Mouse (Mus musculus) forebrain, embryonic 15.5 days (tissue): ENCODE measurements around the gene B4galt4. TPM values are rescaled to one million over a fixed set of nuclear protein-coding genes. Genes with fewer than 3 reads are reported as not detected.
"Not testable (repeated sequence)": the region's sequence is repeated elsewhere in the genome, so short reads cannot be mapped to it uniquely, and the experiment has no call there.

ENCODE experiments used
- ATAC-seq: fragments of 200-750 bp; cut with Nextera tagmentation; replicated peaks from 2 replicates; pipeline ENCODE4 v1.8.0; 2017; ENCODE audit warnings: mild to moderate bottlenecking, moderate TSS enrichment, moderate library complexity
- H3K27ac ChIP-seq: fragments of 300-500 bp; sonication (generic); replicated peaks from 2 replicates; pipeline ENCODE4 v1.5.1; 2015; ENCODE audit warnings: mild to moderate bottlenecking, inconsistent platforms
- H3K27me3 ChIP-seq: fragments of 300-500 bp; sonication (generic); 2 replicates; pipeline ENCODE4 v1.6.1; 2015; ENCODE audit warnings: inconsistent platforms
- H3K36me3 ChIP-seq: fragments of 300-500 bp; sonication (generic); 2 replicates; pipeline ENCODE4 v1.6.1; 2015; ENCODE audit warnings: mild to moderate bottlenecking, inconsistent platforms
- H3K4me1 ChIP-seq: fragments of 300-500 bp; sonication (generic); 2 replicates; pipeline ENCODE4 v1.6.1; 2015; ENCODE audit warnings: inconsistent platforms
- H3K4me2 ChIP-seq: fragments of 300-500 bp; sonication (generic); replicated peaks from 2 replicates; pipeline ENCODE4 v1.6.1; 2015; ENCODE audit warnings: mild to moderate bottlenecking, inconsistent platforms
- H3K4me3 ChIP-seq: fragments of 300-500 bp; sonication (generic); 2 replicates; pipeline ENCODE4 v1.5.1; 2015; ENCODE audit warnings: mild to moderate bottlenecking, inconsistent platforms
- H3K9ac ChIP-seq: fragments of 300-500 bp; sonication (generic); replicated peaks from 2 replicates; pipeline ENCODE4 v1.6.1; 2015; ENCODE audit warnings: mild to moderate bottlenecking, inconsistent platforms
- H3K9me3 ChIP-seq: fragments of 300-500 bp; sonication (generic); 2 replicates; pipeline ENCODE4 v1.6.1; 2016; ENCODE audit warnings: inconsistent platforms
- WGBS: fragments of 180-500 bp; shearing (Covaris S2); methylation state at CpG from one replicate; pipeline ENCODE4 v1.1.7; 2015; ENCODE audit warnings: mixed read lengths; 5-methylcytosine and 5-hydroxymethylcytosine counted together
- polyA plus RNA-seq: library from polyadenylated mRNA; unstranded; fragments of >200 nt; fragmentation: Nextera tagmentation; extraction: Ambion mirVana; gene quantifications from 2 replicates; pipeline ENCODE4 v1.2.1, GENCODE M21; 2015

B4galt4 gene
- polyA plus RNA-seq, 1 experiment from 2014 or later: 27.4 TPM

DNA sequence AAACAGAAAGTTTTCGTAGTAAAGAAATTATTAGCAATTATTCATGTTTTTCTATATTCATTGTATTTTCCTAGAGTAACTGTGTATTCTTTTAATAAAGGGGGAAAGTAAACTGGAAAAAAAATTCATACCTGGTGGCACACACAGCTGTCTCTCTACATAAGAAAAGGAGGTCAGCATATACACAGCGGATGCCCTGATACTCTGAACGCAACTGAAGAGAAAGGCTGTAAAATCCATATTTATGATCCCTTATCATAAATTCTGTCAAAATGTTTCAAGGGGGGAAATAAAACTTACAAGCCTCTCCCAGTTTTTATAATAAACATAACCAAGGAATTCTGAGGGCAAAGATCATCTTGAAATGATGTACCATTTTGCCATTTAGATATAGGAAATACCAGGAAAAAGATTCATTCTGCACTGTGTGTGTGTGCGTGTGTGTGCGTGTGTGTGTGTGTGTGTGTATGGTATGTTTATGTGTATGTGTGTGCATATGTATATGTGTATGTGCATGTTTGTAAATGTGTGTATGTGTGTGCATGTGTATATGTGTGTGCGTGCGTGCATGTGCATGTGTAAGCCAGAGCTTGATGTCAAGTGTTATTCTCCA lies 39.0 kb downstream of the B4galt4 start:
- Histone ChIP-seq H3K4me3 (no peak overlapping the region), H3K9ac (no peak overlapping the region), H3K9me3 (no peaks in the 10 kb centered on the region), H3K36me3 (no peaks in the 10 kb centered on the region), H3K27ac (no peak overlapping the region), H3K4me2 (no peak overlapping the region), H3K27me3 (no peaks in the 10 kb centered on the region), H3K4me1 (no peaks in the 10 kb centered on the region)
- WGBS: 95% methylated on average over 7 of the region's 7 CpGs
- no peak for ATAC-seq

GRCm38 (mm10) chr16:38781946-38782345 lies 39.9 kb downstream of the B4galt4 start:
- Histone ChIP-seq H3K27ac (no peak overlapping the region), H3K36me3 (no peaks in the 10 kb centered on the region), H3K4me3 (no peak overlapping the region), H3K27me3 (no peaks in the 10 kb centered on the region), H3K9me3 (no peaks in the 10 kb centered on the region), H3K9ac (no peak overlapping the region), H3K4me2 (no peak overlapping the region), H3K4me1 (no peaks in the 10 kb centered on the region)
- no peak for ATAC-seq
- WGBS: 74% methylated on average over 2 of the region's 2 CpGs

- no peaks in the 10 kb centered on the region for H3K27me3 ChIP-seq
- H3K9ac ChIP-seq: no peak overlapping the region
- H3K4me2 ChIP-seq: no peak overlapping the region
- H3K27ac ChIP-seq: no peak overlapping the region
- H3K9me3 ChIP-seq: no peaks in the 10 kb centered on the region
- WGBS: 58% methylated on average over 2 of the region's 2 CpGs
- H3K4me3 ChIP-seq: no peak overlapping the region
- no peaks in the 10 kb centered on the region for H3K4me1 ChIP-seq
- ATAC-seq: no peak
- H3K36me3 ChIP-seq: no peaks in the 10 kb centered on the region
Measured at GRCm38 (mm10) chr16:38782524-38783067, 40.5 kb downstream of the B4galt4 start.

- 88% methylated on average over 7 of the region's 7 CpGs for WGBS
- Histone ChIP-seq H3K27me3 (no peaks in the 10 kb centered on the region), H3K9ac (no peak overlapping the region), H3K4me2 (no peak overlapping the region), H3K4me1 (no peaks in the 10 kb centered on the region), H3K36me3 (no peaks in the 10 kb centered on the region), H3K4me3 (no peak overlapping the region), H3K9me3 (no peaks in the 10 kb centered on the region), H3K27ac (no peak overlapping the region)
- no peak for ATAC-seq
Measured at GRCm38 (mm10) chr16:38785301-38785700, 43.2 kb downstream of the B4galt4 start.

GRCm38 (mm10) chr16:38789016-38789415 lies 47.0 kb downstream of the B4galt4 start:
- no peak overlapping the region for H3K9ac ChIP-seq
- no peak overlapping the region for H3K27ac ChIP-seq
- H3K4me1 ChIP-seq: no peaks in the 10 kb centered on the region
- 78% methylated on average over 2 of the region's 2 CpGs for WGBS
- H3K4me2 ChIP-seq: no peak overlapping the region
- H3K27me3 ChIP-seq: no peaks in the 10 kb centered on the region
- no peaks in the 10 kb centered on the region for H3K9me3 ChIP-seq
- no peaks in the 10 kb centered on the region for H3K36me3 ChIP-seq
- no peak for ATAC-seq
- H3K4me3 ChIP-seq: no peak overlapping the region

- Histone ChIP-seq H3K4me3 (no peak overlapping the region), H3K36me3 (no peaks in the 10 kb centered on the region), H3K9me3 (no peaks in the 10 kb centered on the region), H3K27ac (no peak overlapping the region), H3K27me3 (no peaks in the 10 kb centered on the region), H3K9ac (no peak overlapping the region), H3K4me1 (no peaks in the 10 kb centered on the region), H3K4me2 (no peak overlapping the region)
- WGBS: 92% methylated on average over 3 of the region's 3 CpGs
- ATAC-seq: no peak
Measured at GRCm38 (mm10) chr16:38789966-38790365, 47.9 kb downstream of the B4galt4 start.

DNA sequence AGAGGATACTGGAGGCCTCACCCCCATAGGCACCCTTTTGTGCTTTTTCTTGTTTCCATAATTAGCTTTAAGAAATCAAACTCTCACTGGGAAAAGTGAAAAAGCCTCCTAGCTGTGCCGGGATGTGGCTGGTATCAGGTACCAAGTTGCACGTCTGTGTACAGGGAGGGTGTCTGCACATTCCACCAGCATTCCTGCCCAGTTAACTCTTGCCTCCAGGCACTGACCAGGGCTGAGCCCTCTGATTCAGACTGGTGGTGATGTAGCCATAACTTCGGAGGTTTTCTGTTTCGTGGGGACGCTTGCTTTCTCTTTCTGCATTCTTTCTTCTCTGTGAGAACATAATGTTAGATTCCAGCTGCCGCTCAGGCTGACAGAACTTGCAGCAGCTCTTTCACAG lies 51.1 kb downstream of the B4galt4 start:
- 76% methylated on average over 6 of the region's 6 CpGs for WGBS
- H3K4me1 ChIP-seq: no peaks in the 10 kb centered on the region
- no peak overlapping the region for H3K4me3 ChIP-seq
- no peak overlapping the region for H3K9ac ChIP-seq
- ATAC-seq: no peak
- H3K9me3 ChIP-seq: no peaks in the 10 kb centered on the region
- H3K36me3 ChIP-seq: no peaks in the 10 kb centered on the region
- H3K4me2 ChIP-seq: no peak overlapping the region
- H3K27me3 ChIP-seq: no peaks in the 10 kb centered on the region
- no peak overlapping the region for H3K27ac ChIP-seq

DNA sequence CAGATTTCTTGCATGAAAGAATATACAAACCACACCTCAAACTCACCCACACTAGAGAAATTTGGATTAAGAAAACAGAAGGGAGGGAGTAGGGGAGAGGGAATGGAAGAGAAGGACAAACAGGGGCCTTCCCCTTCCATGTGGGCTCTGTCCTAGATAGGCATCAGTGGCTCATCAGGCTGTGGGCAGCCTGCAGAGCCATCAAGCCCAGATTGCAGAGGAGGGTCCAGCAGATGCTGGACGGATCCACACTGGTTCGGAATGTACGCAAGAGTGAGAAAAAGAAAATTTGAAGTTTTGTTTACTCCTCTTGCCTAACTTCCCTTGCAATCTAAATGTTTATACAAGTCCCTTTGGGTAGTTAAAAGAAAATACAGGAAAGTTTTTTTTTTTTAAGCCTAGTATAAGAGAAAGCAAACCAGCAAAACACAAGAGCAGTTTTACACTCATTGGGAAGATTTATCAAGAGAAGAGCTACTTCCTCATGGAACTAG lies 56.9 kb downstream of the B4galt4 start:
- no peak overlapping the region for H3K4me2 ChIP-seq
- no peak overlapping the region for H3K4me3 ChIP-seq
- H3K9ac ChIP-seq: no peak overlapping the region
- H3K4me1 ChIP-seq: no peaks in the 10 kb centered on the region
- H3K27ac ChIP-seq: no peak overlapping the region
- 86% methylated on average over 3 of the region's 3 CpGs for WGBS
- ATAC-seq: no peak
- no peaks in the 10 kb centered on the region for H3K36me3 ChIP-seq
- no peaks in the 10 kb centered on the region for H3K27me3 ChIP-seq
- H3K9me3 ChIP-seq: no peaks in the 10 kb centered on the region

DNA sequence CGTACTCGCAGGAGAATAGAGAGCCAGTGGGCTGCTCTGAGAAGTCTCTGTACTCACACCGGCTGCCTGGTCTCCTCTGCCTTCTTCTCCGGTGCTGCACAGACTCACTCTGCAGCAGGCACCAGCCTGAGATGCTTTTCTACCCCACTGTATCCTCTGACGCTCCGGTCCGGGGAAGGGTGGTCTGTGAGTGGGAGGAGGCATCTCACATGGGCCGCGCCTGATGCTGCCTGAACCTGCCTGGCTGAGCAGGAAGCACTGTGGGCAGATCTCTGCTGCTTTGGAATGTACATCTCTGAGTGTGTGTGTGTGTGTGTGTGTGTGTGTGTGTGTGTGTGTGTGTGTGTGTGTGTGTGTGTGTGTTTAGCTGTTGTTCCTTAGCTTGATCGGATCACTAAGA lies 58.0 kb downstream of the B4galt4 start, which contains the start of gene Upk1b:
Gene Upk1b (minus strand): TSS at position 238 of the 400 bp plus-strand sequence.
- Histone ChIP-seq H3K27ac (no peak within 1 kb of the TSS), H3K36me3 (no peaks in the 10 kb centered on the region), H3K4me2 (no peak within 1 kb of the TSS), H3K9me3 (no peaks in the 10 kb centered on the region), H3K4me3 (no peak within 1 kb of the TSS), H3K4me1 (no peaks in the 10 kb centered on the region), H3K9ac (no peak within 1 kb of the TSS), H3K27me3 (no peaks in the 10 kb centered on the region)
- ATAC-seq: no peak
- WGBS: 33% methylated on average over 10 of the region's 10 CpGs

- not testable (repeated sequence) for H3K4me1 ChIP-seq, H3K9ac ChIP-seq, ATAC-seq, H3K27me3 ChIP-seq, H3K4me2 ChIP-seq, H3K36me3 ChIP-seq, H3K27ac ChIP-seq, H3K4me3 ChIP-seq, H3K9me3 ChIP-seq
- 86% methylated on average over 5 of the region's 5 CpGs for WGBS
Measured at GRCm38 (mm10) chr16:38807796-38808195, 65.7 kb downstream of the B4galt4 start.

- Histone ChIP-seq H3K9me3 (no peaks in the 10 kb centered on the region), H3K27ac (no peak overlapping the region), H3K4me2 (no peak overlapping the region), H3K9ac (no peak overlapping the region), H3K4me3 (no peak overlapping the region), H3K4me1 (no peaks in the 10 kb centered on the region), H3K27me3 (no peaks in the 10 kb centered on the region), H3K36me3 (no peaks in the 10 kb centered on the region)
- no peak for ATAC-seq
- WGBS: 91% methylated on average over 5 of the region's 5 CpGs
Measured at GRCm38 (mm10) chr16:38810196-38810595, 68.1 kb downstream of the B4galt4 start.

- Histone ChIP-seq H3K4me3 (no peak overlapping the region), H3K27ac (no peak overlapping the region), H3K4me2 (no peak overlapping the region), H3K9ac (no peak overlapping the region), H3K9me3 (no peaks in the 10 kb centered on the region), H3K4me1 (peaks cover 11% of the 10 kb centered on the region), H3K27me3 (no peaks in the 10 kb centered on the region), H3K36me3 (no peaks in the 10 kb centered on the region)
- no peak for ATAC-seq
- 31% methylated on average over 8 of the region's 8 CpGs for WGBS
Measured at GRCm38 (mm10) chr16:38812521-38812920, 70.5 kb downstream of the B4galt4 start.
